Mouse (Mus musculus) megakaryocyte, embryonic 14.5 days (primary cell): ENCODE results near the gene Dab2. TPM values are rescaled to one million over a fixed set of nuclear protein-coding genes. Genes with fewer than 3 reads are reported as not detected.
A peak's percentile ranks its signal among the peaks of the same experiment; 100 is the strongest.

Source experiments
- H3K27me3 ChIP-seq: replicated peaks from 2 replicates; pipeline ENCODE3; 2012; ENCODE audit warnings: inconsistent platforms
- H3K36me3 ChIP-seq: replicated peaks from 2 replicates; pipeline ENCODE3; 2012; ENCODE audit warnings: low read length, inconsistent platforms, mixed read lengths
- H3K4me1 ChIP-seq: 2 replicates; pipeline ENCODE4 v1.6.1; 2012; ENCODE audit warnings: inconsistent platforms
- H3K4me3 ChIP-seq: replicated peaks from 2 replicates; pipeline ENCODE3; 2012; ENCODE audit warnings: moderate library complexity, mild to moderate bottlenecking, inconsistent platforms
- H3K9me3 ChIP-seq: 2 replicates; pipeline ENCODE4 v1.6.1; 2012; ENCODE audit warnings: inconsistent platforms
- FLI1 ChIP-seq: IDR thresholded peaks from 2 replicates; pipeline ENCODE4 v1.6.1; 2012; ENCODE audit warnings: low read length, inconsistent platforms, mixed read lengths
- GATA1 ChIP-seq: IDR thresholded peaks from 3 replicates; pipeline ENCODE4 v1.6.1; 2012; ENCODE audit warnings: mixed read lengths, low read length, inconsistent platforms, borderline replicate concordance
- polyA plus RNA-seq: library from polyadenylated mRNA; stranded (reverse); fragments of >175 nt; gene quantifications from 2 replicates; pipeline ENCODE4 v1.2.3, GENCODE M21; 2012; ENCODE audit warnings: low replicate concordance; ENCODE audit not compliant: insufficient read depth

Dab2 gene
- polyA plus RNA-seq, 1 experiment = 3.0 TPM

- TF ChIP-seq FLI1 (no peak), GATA1 (no peak)
- Histone ChIP-seq H3K4me1 (peaks cover 17% of the 10 kb centered on the region), H3K4me3 (peak overlapping the region; percentile 39), H3K27me3 (peaks cover 53% of the 10 kb centered on the region), H3K9me3 (no peaks in the 10 kb centered on the region), H3K36me3 (no peaks in the 10 kb centered on the region)
These were observed 88.6 kb downstream of the Dab2 start for GRCm38 (mm10) chr15:6388146-6388545.

- peaks cover 17% of the 10 kb centered on the region for H3K4me1 ChIP-seq
- no peaks in the 10 kb centered on the region for H3K36me3 ChIP-seq
- peak overlapping the region; percentile 38 for H3K4me3 ChIP-seq
- no peaks in the 10 kb centered on the region for H3K9me3 ChIP-seq
- peaks cover 53% of the 10 kb centered on the region for H3K27me3 ChIP-seq
- TF ChIP-seq FLI1 = no peak
- TF ChIP-seq GATA1 = no peak
These were observed 89.0 kb downstream of the Dab2 start for GRCm38 (mm10) chr15:6388631-6389030.

GRCm38 (mm10) chr15:6390106-6390505 is 90.5 kb downstream of the Dab2 start:
- Histone ChIP-seq H3K4me3 (no peak overlapping the region), H3K4me1 (peaks cover 17% of the 10 kb centered on the region), H3K9me3 (no peaks in the 10 kb centered on the region), H3K27me3 (peaks cover 45% of the 10 kb centered on the region), H3K36me3 (no peaks in the 10 kb centered on the region)
- TF ChIP-seq FLI1 = no peak
- no peak for TF ChIP-seq GATA1

- Histone ChIP-seq H3K4me3 (peak overlapping the region; percentile 38), H3K4me1 (peaks cover 17% of the 10 kb centered on the region), H3K36me3 (no peaks in the 10 kb centered on the region), H3K9me3 (no peaks in the 10 kb centered on the region), H3K27me3 (peaks cover 40% of the 10 kb centered on the region)
- TF ChIP-seq GATA1 = no peak
- TF ChIP-seq FLI1 = no peak
These were observed 91.1 kb downstream of the Dab2 start for GRCm38 (mm10) chr15:6390657-6391056.

GRCm38 (mm10) chr15:6391886-6392285 is 92.3 kb downstream of the Dab2 start:
- peaks cover 30% of the 10 kb centered on the region for H3K27me3 ChIP-seq
- H3K36me3 ChIP-seq = no peaks in the 10 kb centered on the region
- H3K4me3 ChIP-seq = no peak overlapping the region
- peaks cover 6% of the 10 kb centered on the region for H3K4me1 ChIP-seq
- H3K9me3 ChIP-seq = no peaks in the 10 kb centered on the region
- TF ChIP-seq FLI1 = no peak
- no peak for TF ChIP-seq GATA1

GRCm38 (mm10) chr15:6393624-6394023 is 94.0 kb downstream of the Dab2 start:
- Histone ChIP-seq H3K4me3 (no peak overlapping the region), H3K9me3 (no peaks in the 10 kb centered on the region), H3K4me1 (peaks cover 6% of the 10 kb centered on the region), H3K36me3 (no peaks in the 10 kb centered on the region), H3K27me3 (peaks cover 13% of the 10 kb centered on the region)
- no peak for TF ChIP-seq FLI1
- TF ChIP-seq GATA1 = no peak

GRCm38 (mm10) chr15:6398211-6398610 is 98.6 kb downstream of the Dab2 start:
- TF ChIP-seq GATA1 (no peak), FLI1 (no peak)
- Histone ChIP-seq H3K4me3 (no peak overlapping the region), H3K27me3 (no peaks in the 10 kb centered on the region), H3K9me3 (no peaks in the 10 kb centered on the region), H3K36me3 (no peaks in the 10 kb centered on the region), H3K4me1 (no peaks in the 10 kb centered on the region)

- TF ChIP-seq GATA1 = no peak
- TF ChIP-seq FLI1 = no peak
- Histone ChIP-seq H3K9me3 (no peaks in the 10 kb centered on the region), H3K27me3 (no peaks in the 10 kb centered on the region), H3K36me3 (no peaks in the 10 kb centered on the region), H3K4me1 (no peaks in the 10 kb centered on the region), H3K4me3 (no peak overlapping the region)
These were observed 99.3 kb downstream of the Dab2 start for GRCm38 (mm10) chr15:6398881-6399280.

DNA sequence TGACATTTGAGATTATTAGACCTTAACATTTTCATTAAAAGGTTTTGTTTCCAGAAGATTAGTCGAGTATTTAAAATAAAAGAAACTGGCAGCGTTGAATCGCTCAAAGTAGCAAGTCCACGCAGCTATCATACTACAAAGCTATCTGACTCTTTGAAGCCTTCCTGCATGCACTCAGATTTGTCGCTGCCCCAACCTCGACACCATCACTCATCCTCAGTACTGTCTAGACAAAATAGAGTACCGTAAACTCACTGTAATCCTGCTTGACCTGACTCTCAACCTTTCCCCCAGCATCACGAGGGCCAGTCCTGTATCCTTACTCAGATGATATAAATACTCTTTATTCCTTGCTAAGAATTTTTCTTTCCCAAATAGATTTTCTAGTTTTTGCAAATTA is 100.5 kb downstream of the Dab2 start:
- Histone ChIP-seq H3K9me3 (no peaks in the 10 kb centered on the region), H3K36me3 (no peaks in the 10 kb centered on the region), H3K4me3 (no peak overlapping the region), H3K27me3 (no peaks in the 10 kb centered on the region), H3K4me1 (no peaks in the 10 kb centered on the region)
- TF ChIP-seq GATA1 (no peak), FLI1 (no peak)

DNA sequence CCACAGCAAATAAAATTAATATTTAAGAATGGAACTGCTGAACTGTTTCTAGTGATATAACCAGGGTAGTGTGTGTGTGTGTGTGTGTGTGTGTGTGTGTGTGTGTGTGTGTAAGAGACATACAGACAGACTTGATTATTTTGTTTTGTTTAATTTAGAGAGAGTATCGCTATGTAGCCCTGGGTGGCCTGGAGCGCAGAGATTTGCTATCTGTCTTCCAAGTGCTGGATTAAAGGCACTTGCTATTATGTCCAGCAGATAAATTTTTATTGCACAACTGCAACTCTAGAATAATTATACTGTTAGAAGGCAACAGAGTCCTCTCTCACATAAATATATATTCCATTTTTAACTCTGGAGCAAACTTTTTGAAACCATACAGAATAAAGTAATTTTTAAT is 102.8 kb downstream of the Dab2 start:
- Histone ChIP-seq H3K4me1 (no peaks in the 10 kb centered on the region), H3K27me3 (no peaks in the 10 kb centered on the region), H3K9me3 (no peaks in the 10 kb centered on the region), H3K4me3 (no peak overlapping the region), H3K36me3 (no peaks in the 10 kb centered on the region)
- TF ChIP-seq FLI1 (no peak), GATA1 (no peak)

- TF ChIP-seq GATA1 (no peak), FLI1 (no peak)
- no peaks in the 10 kb centered on the region for H3K27me3 ChIP-seq
- no peaks in the 10 kb centered on the region for H3K9me3 ChIP-seq
- no peak overlapping the region for H3K4me3 ChIP-seq
- H3K4me1 ChIP-seq = no peaks in the 10 kb centered on the region
- no peaks in the 10 kb centered on the region for H3K36me3 ChIP-seq
These were observed 104.6 kb downstream of the Dab2 start for GRCm38 (mm10) chr15:6404172-6404571.
